Mouse (Mus musculus) E14TG2a.4 (cell line): ENCODE results near the gene Npat.

Experiments
- H3K27me3 ChIP-seq: 2 replicates; pipeline ENCODE4 v1.6.1; 2014; ENCODE audit warnings: low read length, control low read depth; ENCODE audit not compliant: insufficient read depth
- H3K36me3 ChIP-seq: 2 replicates; pipeline ENCODE4 v1.6.1; 2014; ENCODE audit warnings: low read length, control low read depth; ENCODE audit not compliant: insufficient read depth
- H3K4me1 ChIP-seq: replicated peaks from 2 replicates; pipeline ENCODE4 v1.6.1; 2014; ENCODE audit warnings: low read depth, low read length, control low read depth
- H3K4me3 ChIP-seq: replicated peaks from 2 replicates; pipeline ENCODE4 v1.5.1; 2014; ENCODE audit warnings: mild to moderate bottlenecking, low read length
- H3K9me3 ChIP-seq: 2 replicates; pipeline ENCODE4 v1.6.1; 2014; ENCODE audit warnings: low read length, control low read depth
- CTCF ChIP-seq: conservative IDR thresholded peaks from 2 replicates; pipeline ENCODE4 v1.5.1; 2014; ENCODE audit warnings: low read length
- NANOG ChIP-seq: IDR thresholded peaks from 2 replicates; pipeline ENCODE4 v1.6.1; 2014; ENCODE audit warnings: borderline replicate concordance, low read length, mixed read lengths
- POU5F1 ChIP-seq: IDR thresholded peaks from 2 replicates; pipeline ENCODE4 v1.6.1; 2014; ENCODE audit warnings: low read length, borderline replicate concordance

Npat gene

DNA sequence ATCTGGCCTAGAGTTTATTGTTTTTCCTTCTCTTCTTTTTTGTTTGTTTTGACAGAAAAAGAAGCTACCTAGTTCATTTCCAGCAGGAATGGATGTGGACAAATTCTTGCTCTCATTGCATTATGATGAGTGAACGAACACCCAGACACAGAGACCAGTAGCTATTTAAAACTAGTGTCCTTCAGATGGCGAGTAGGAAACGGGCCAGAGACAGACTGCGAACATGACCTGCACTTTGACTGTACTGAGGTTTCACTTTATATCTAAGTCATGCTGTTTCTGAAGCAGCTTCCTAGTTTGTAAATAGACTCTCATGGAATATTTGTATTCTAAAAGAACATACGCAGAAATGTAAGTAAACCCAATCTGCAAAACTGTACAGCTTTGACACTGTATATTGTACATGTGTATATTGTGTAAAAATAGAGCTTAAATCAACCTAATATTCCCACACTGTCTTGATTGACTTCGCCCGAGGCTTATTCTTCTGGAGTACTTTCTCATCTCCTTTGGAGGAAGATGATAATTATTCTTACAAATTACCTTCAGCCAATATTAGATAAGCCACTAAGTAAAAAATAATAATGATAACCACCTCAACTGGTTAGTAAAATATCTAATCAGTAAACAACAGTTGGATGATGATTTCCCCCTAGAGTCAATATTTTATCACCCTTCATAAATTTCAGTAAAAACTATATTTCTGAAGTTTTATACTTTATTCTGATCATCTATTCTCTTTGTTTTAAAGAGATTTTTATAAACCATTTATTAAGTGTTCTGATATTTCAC is 35.9 kb downstream of the Npat start:
- no peak overlapping the region for H3K4me3 ChIP-seq
- peaks cover 84% of the 10 kb centered on the region for H3K36me3 ChIP-seq
- no peaks in the 10 kb centered on the region for H3K27me3 ChIP-seq
- H3K4me1 ChIP-seq, result peaks cover 22% of the 10 kb centered on the region
- no peaks in the 10 kb centered on the region for H3K9me3 ChIP-seq
- TF ChIP-seq NANOG (no peak), CTCF (no peak), POU5F1 (no peak)

DNA sequence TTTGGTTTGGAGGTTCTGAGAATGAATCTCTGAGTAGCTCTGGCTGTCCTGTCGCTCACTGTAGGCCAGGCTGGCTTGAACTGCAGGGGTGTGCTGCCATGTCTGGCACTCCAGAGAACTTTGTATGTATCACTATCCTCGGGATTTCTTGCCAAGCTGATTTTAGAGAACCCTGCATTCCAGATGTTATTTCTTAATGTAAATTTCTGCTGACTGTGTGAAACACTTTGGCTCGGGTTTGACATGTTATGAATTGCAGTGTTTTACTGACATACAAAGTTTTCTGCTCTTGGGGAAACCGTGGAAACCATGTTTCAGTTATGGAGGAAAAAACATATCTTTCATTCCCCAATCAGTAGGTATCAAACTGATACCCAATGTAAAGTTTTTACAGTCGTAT is 38.9 kb downstream of the Npat start:
- no peak for TF ChIP-seq CTCF
- no peak for TF ChIP-seq NANOG
- no peak for TF ChIP-seq POU5F1
- Histone ChIP-seq H3K9me3 (no peaks in the 10 kb centered on the region), H3K4me3 (no peak overlapping the region), H3K27me3 (no peaks in the 10 kb centered on the region), H3K4me1 (peaks cover 5% of the 10 kb centered on the region), H3K36me3 (peaks cover 82% of the 10 kb centered on the region)

DNA sequence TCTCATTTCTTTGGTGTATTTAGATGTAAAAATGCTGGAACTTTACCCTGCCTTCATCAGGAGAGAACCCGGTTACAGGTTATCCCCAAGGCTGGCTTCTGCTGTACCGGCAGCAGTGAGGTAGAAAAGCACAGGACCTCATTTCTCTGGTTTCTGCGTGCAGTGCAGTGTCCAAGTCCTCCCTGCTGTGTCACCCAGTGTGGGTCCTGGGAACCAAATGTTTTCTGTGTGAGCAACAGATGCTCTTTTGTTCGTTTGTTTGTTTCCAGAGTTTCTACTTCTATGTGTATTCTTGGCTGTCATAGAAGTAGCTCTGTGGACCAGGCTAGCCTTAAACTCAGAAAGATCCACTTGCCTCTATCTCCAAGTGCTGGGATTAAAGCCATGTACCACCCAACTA is 45.0 kb downstream of the Npat start:
- Histone ChIP-seq H3K4me3 (no peak overlapping the region), H3K4me1 (no peaks in the 10 kb centered on the region), H3K9me3 (no peaks in the 10 kb centered on the region), H3K27me3 (no peaks in the 10 kb centered on the region), H3K36me3 (peaks cover 61% of the 10 kb centered on the region)
- TF ChIP-seq POU5F1 (no peak), CTCF (no peak), NANOG (no peak)

DNA sequence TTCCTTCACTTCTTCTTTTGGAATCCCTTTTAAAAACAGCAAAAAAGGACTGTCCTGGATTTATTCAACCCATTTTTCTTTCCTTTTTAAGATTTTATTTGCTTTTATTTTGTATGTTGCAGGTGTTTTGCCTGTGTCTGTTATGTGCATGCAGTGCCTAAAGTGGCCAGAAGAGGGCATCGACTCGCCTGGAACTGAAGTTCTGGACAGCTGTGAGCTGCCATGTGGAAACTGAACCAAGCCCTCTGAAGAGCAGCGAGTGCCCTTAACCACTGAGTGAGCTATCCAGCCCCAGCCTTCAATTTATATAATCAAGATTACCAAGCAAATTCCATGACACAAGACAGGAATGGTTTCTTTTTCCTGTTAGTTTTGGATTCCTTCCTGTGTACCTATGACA is 57.9 kb downstream of the Npat start:
- Histone ChIP-seq H3K4me1 (peaks cover 10% of the 10 kb centered on the region), H3K9me3 (no peaks in the 10 kb centered on the region), H3K36me3 (no peaks in the 10 kb centered on the region), H3K27me3 (no peaks in the 10 kb centered on the region), H3K4me3 (no peak overlapping the region)
- TF ChIP-seq CTCF (peak; percentile 93), NANOG (no peak), POU5F1 (no peak)

DNA sequence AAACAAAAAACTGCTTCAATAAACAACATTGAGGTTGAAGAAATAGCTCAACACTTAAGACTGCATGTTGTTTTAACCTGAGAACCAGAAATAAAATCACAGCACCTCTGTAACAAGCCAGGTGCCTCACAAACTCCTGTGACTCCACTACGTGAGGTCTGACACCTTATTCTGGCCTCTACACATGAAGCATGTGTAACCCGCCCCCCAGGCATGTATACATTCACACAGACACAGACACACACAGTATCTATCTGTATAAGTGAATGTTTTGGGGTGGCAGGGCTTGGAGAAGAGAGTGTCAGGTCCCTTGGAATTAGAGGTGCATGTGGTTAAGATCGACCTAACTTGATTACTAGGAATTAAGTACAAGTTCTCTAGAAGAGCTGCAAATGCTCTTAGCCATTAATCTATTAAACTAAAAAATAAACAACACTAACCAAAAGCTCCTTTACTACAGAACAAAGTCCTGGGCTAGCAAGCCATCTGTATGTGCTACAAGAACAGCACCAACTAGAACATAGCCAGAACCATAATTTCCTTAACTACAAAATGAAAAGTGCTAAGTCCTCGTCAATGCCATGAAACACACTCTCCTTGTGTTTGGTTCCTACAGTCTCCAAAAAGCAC is 60.2 kb downstream of the Npat start:
- peaks cover 10% of the 10 kb centered on the region for H3K4me1 ChIP-seq
- TF ChIP-seq POU5F1 (no peak), NANOG (no peak), CTCF (no peak)

DNA sequence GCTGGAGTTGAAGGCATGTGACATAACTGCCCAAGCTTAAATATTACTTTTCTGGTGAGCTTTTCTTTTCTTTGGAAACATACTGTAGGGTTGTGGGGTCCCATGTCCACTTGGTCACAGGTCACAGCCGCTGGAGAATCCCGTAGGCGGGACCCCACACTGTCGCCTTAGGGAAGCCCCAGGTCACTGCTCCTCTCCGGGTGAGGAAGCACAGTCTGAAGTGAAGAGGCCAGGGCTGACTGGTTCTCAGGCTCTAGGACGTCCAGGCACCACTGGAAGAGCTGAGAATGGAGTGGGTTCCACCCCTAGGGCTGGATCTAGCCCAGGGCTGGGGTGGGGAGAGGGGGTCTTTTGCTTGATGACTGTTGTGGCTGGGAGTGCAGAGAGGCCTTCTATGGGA is 61.8 kb downstream of the Npat start:
- H3K27me3 ChIP-seq, result no peaks in the 10 kb centered on the region
- TF ChIP-seq POU5F1 (no peak), CTCF (no peak), NANOG (no peak)
- peaks cover 10% of the 10 kb centered on the region for H3K4me1 ChIP-seq
- no peak overlapping the region for H3K4me3 ChIP-seq
- H3K36me3 ChIP-seq, result no peaks in the 10 kb centered on the region
- no peaks in the 10 kb centered on the region for H3K9me3 ChIP-seq

More for the DNA sequence above, 60.2 kb downstream of the Npat start:
- Histone ChIP-seq H3K4me3 (no peak overlapping the region), H3K36me3 (no peaks in the 10 kb centered on the region), H3K27me3 (no peaks in the 10 kb centered on the region), H3K9me3 (no peaks in the 10 kb centered on the region)

DNA sequence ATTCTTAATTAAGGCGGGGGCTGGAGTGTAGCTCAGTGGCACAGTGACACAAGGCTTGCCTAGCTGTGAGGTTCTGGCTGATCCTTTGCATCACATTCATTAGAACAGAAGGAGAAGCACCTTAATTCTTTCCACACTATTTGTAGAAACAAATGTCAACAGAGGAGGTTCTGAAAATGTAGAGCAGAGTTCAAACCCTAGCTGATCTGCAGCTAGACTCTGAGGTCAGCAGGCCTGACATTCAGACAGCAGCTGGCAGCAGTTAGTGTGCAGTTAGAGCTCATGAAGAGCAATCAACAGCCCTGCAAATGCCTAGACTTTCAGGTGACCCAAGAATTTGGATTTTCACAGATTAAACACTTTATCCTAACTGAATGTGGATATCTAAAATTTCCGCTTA is 64.7 kb downstream of the Npat start:
- Histone ChIP-seq H3K36me3 (no peaks in the 10 kb centered on the region), H3K4me3 (no peak overlapping the region), H3K9me3 (no peaks in the 10 kb centered on the region), H3K4me1 (peaks cover 10% of the 10 kb centered on the region), H3K27me3 (no peaks in the 10 kb centered on the region)
- no peak for TF ChIP-seq CTCF
- no peak for TF ChIP-seq POU5F1
- TF ChIP-seq NANOG, result no peak

DNA sequence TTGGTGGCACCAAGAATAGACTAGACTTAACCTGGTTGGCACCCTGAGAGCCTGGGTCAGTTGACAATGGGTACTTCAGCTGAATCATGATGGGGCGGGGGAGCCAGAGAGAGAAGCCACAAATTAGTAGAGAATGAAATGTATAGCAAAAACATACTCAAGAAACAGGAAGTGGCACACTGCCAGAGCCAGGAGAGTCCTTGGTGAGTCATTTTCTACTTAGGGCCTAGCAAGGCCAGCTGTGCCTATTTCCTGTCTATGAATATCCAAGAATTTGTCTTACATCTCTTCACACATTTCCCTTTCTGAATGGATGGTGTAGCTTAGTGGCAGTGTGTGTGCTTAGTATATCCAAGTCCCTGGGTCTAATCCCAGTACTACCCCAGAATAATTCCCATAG is 66.5 kb downstream of the Npat start:
- TF ChIP-seq CTCF (no peak), NANOG (no peak), POU5F1 (no peak)

DNA sequence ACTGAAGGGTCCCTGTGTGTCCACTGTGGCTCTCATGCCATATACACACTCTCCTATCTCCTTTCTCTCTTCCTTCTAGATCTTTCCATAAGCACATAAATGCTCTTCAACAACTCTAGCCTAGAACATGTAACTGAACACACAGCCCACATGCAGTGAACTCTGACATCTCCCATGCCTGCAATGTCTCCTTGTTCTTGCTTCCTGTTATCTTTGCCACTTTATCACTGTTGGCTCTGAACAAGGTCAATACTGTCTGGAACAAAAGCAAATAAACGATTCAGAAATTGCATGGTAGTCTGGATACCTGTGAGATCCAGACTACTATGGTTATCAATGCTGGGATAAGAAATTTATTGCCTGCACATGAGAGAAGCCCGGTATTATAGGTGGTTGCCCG is 67.0 kb downstream of the Npat start:
- TF ChIP-seq NANOG, result no peak
- no peak for TF ChIP-seq CTCF
- no peak for TF ChIP-seq POU5F1
- Histone ChIP-seq H3K27me3 (peaks cover 6% of the 10 kb centered on the region), H3K9me3 (no peaks in the 10 kb centered on the region), H3K4me3 (no peak overlapping the region), H3K4me1 (peaks cover 6% of the 10 kb centered on the region), H3K36me3 (no peaks in the 10 kb centered on the region)

More for the DNA sequence above, 66.5 kb downstream of the Npat start:
- H3K27me3 ChIP-seq, result peaks cover 2% of the 10 kb centered on the region; the same call in 1 of the 2 replicates
- H3K36me3 ChIP-seq, result no peaks in the 10 kb centered on the region
- peaks cover 10% of the 10 kb centered on the region for H3K4me1 ChIP-seq
- H3K4me3 ChIP-seq, result no peak overlapping the region
- no peaks in the 10 kb centered on the region for H3K9me3 ChIP-seq
